Mouse (Mus musculus): ENCODE results near the gene Pex6.

- TF ChIP-seq TAL1 (conservative IDR thresholded peaks at IDR 0.05; ENCODE audit: low read depth, low read length) (no peak), CTCF (IDR thresholded peaks at IDR 0.05; ENCODE audit: low read depth, low read length) (no peak)
These were observed 60.4 kb downstream of the Pex6 start for GRCm38 (mm10) chr17:46771616-46772015.

Data from G1E (cell line).